Mouse (Mus musculus) cerebellum, postnatal 25 days (tissue): ENCODE measurements around the gene Tiparp.

ENCODE experiments used
- DNase-seq, 2 experiments: peaks; one replicate each; pipeline ENCODE4 v3.0.0; 2021; ENCODE audit warnings: mixed read lengths in 2 of 2

The Tiparp gene

DNA sequence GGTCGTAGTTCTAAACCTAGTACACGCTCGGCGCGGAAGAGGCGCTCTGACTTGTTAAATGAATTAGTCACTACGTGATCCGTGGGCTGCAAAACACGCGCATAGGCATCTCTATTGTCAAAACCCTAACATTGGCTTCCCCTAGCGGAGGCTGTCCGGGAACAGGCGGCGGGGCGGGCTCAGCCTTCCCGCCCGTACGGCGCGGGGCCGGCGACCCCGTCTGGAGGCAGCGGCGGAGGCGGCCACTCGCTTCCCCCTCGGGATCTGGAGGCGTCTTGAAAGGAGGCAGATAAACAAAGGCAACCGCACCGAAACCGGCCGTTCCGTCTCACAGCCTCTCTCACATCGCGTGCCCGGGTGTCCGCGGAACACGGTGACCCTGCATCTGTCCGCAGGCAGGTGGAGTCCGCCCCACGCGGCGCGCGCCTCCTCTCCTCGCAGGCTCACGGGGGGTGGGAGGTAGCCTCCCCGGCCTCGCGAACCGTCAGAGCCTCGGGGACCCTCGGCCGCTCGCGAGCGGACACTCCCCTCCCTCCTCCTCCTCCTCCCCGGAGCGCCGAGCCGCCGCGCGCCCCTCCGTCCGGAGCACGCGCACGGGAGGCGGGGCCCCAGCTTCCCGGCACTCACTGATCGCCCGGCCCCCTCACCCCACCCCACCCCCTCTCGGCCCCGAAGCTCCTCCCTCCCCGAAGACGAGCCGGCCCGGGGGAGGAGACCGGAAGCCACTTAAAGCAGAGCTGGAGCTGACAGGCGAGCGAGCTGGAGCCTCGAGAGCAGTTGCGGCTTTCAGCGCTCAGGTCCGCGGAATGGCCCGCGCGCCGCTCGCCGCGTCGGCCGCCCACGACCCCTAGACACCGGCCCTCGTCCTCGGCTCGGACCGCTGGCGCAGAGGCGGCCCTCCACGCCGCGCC, at the start of gene Tiparp:
Tiparp (plus strand) TSS at position 720 of the 911 bp plus-strand sequence.
- peak; percentile 89 to 93 for DNase-seq

DNA sequence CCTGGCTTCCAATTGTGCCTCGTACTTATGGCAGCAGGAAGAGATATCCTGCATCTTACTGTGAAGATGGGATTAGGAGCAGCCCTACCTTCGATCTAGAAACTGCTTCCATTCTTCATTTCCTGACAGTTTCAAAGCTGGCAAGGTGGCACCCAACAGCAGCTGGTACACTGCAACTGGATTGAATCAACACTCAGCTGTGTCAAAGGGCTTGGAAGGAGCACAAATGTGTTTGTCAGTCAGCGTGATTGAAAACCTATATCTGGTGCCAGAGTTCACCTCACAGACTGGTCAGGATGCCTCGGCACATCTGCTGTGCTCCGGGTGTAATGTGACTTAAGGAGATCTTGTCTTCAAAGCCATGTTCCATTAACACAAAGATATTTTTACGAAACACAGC, 47.5 kb upstream of the Tiparp start:
- DNase-seq, result no peak

DNA sequence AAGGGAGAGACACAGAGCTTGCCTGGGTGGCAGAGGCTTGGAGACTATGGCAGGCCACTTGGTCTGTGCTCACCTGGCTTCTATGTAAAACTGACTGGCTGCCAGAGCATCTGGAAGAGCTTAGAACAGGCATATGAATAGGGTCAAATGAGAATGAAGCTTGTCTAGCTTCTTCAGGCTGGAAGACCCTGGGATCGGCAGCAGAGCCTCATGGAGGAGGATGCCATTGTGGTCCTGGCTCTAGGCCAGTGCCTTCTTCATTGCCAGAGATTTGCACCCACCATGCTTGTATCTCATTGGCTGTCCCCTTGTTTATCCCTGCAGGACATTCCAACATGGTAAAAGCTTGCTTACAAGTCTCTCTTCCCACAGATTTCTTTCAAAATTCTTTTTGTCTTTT, 45.9 kb upstream of the Tiparp start:
- no peak for DNase-seq

DNA sequence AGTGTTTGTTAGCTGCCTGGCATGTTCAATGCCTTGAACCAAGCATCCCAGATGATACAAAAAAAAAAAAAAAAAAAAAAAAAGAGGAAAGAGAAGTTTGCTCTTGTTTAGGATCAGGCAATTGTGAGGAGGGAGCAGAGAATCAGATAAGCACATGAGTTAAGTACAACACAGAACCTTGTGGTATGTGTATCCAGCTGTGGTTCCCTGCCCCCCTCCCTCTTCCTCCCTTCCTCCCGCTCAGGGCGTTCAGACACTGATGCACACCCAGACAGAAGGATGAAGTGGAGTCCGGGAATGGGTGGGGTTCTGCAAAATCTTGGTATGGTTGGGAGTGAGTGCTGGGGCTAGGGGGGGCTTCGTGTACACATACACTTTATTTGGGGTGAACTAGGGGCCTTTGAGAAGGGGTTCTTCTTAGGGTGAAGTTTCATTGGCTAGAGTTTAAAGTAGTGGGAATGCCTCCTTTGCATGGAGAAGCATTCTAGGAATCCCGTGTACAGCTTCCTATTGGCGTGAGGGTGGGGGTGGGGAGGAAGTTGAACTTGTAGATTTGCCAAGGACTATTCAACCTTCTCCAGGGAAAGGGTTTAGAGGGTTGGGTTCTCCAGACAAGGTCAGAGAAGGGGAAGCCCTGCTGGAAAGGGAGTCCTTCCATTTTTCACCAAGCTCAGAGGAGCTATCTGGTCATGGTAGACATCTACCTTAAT, 45.4 kb upstream of the Tiparp start:
- no peak for DNase-seq

DNA sequence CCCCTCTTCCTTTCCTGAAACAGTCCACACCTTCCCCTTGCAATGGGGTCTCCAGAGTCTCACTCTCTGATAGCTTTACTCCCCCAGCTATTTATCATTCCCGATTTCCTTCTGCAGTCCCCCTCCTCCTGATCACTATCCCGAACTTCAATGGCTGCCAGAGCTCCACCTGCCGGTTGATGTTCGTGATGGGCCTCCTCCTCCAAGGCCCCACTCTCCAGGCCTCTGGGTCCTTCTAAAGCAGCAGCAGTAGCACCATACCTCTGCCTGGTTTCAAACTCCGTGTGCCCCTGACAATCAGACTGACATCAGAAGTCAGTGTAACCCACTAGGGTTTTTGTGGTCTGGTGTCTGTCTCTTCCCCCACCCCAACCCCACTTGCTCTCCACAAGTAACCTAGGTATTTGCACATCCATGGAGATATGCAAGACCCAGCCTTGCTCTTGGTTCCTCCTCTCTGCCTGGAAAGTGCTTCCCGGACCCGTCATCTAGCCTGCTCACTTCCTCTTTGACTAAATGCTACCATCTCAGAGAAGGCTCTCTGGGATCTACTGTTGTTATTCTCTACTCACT, 44.0 kb upstream of the Tiparp start:
- no peak for DNase-seq

DNA sequence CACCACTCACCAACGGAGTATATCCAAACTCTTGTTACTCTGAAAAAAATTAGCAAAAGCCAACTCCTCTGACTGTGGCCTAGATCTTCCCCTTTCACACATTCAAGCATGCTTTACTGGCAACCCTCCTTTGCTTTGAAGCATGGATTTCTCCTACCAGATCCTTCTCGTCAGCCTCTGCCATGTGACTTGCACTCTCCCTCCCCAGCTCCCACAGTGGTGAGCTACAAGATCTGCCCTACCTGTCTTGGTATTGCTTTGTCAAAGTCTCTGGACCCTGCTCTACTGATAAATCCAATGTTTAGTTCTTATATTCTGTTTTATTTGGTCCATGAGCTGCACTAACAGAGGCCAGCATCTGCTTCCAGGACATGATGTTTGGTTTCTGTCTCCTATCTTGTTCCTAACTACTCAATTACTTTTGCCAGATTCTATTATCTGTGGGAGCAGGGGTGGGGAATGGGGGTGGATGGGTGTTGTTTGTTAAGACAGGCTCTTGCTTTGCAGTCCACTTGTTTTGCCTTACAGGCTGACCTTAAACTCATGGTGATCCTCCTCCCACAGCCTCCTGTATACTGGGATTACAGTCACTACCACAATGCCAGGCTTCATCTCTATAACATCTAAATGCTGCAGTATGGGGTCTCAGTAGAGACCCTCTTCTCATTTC, 40.7 kb upstream of the Tiparp start:
- no peak for DNase-seq

DNA sequence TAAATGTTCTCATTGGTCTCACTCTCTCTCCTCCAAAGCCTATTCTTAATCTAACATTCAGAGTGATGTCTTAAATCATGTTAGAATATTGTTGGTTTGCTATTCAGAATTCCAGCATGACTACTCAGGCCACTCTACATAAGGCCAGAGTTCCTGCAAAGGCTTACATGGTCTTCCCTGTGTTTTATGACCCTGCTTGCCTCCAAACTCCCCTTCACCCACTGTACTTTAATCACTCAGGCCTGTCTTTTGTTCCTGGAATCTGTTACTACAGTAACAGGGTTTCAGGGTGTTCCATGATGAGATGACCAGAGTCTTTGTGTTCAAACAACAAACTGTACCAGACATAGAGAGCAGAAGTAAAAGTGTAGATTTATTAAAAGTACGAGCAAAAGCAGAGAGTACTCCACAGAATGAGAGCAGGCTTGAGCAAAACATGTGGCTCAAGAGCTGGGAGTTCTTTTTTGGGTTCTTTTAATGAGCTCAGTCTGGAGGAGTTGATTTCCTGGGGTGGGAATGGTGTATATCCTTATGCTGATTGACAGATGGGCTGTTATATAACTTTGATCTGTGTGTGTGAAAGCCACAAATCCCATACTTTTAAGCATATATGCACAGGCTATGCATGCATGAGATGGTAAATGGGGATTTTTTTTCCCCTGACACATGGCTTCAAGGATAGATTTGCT, 39.5 kb upstream of the Tiparp start:
- no peak for DNase-seq

DNA sequence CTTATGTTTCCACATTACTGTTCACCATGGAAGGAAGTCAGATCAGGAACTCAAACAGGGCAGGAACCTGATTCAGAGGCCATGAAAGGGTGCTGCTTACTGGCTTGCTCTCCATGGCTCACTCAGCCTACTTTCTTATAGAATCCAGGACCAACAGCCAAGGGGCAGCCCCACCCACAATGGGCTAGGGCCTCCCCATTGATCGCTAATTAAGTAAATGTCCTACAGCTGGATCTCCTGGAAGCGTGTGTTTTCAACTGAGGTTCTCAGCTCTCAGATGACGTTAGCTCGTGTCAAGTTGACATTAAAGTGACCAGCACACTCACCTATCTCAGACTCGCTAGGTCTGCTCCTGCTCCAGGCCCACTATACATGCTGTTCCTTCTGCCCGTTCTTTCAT, 38.6 kb upstream of the Tiparp start:
- no peak for DNase-seq

DNA sequence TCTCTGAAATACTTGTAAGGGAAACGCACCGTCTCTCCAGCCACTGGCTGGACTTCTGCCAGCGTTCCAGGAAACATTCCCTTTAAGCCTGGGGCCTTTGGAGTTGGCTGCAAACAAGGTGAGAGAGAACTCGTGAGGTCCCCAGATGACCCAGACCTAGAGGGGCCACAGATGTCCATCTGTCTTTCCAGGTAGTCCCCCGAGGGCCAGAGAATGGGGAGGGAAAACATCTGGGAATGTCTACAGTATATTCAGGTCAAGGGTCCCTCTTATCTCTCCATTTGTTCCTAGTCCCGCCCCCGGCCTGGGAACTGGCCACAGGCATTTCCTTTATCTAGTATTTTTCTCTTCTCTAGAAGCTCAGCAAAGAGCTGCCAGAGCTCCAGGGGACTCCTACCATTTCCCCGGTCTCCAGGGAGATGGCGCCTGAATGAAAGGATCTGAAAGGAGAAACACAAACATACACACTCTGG, 33.9 kb upstream of the Tiparp start:
- peak in 1 of 2 experiments; percentile 16 for DNase-seq

DNA sequence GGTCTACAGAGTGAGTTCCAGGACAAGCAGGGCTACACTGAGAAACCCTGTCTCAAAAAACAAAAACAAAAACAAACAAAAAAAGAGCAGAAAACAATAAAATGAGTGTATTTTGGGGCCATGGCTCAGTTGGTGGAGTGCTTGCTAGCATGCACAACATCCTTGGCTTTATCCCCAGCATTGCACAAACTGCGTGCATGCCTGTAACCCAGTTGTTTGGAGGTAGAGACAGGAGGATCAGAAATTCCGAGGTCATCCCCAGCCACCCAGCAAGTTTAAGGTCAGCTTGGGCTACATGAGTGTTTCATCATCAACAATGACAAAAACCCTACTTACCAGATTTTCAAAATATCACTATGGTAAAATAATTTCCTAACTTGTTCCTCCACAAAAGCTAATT, 20.4 kb upstream of the Tiparp start:
- DNase-seq, result no peak

DNA sequence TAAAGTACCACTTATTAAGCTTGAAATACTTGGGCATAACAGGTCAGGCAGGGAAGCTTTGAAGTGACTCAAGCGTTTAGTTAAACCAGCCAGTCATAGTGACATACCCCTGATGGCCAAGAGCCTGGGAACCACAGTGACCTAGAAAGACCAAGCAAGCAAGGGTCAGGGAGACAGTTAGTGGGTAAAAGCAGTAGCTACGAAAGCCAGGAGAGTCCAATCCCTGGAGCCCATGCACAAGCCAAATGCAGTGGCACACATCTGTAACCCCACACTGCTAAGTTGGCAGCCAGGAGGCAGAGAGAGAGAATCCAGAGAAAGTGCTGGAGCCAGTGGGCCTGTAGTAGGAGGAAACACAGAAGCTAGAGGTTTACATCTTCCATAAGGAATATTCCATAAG, 17.6 kb upstream of the Tiparp start:
- DNase-seq, result no peak

DNA sequence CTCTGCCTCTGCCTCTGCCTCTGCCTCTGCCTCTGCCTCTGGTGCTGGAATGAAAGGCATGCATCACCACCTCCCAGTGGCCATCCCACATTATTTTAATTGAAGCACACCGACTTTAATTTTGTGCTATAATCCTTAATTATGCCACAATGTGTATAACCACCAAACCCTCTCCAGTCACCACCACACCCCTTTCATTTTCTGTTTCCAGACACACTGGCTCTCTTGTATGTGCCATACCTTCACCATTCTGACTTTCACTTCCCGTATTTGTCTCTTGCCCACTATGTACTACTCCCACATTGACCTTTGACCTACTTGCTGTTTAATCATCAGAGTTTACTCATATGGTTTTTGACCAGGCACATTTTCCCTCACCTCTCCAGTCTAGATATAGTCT, 12.5 kb upstream of the Tiparp start:
- no peak for DNase-seq

DNA sequence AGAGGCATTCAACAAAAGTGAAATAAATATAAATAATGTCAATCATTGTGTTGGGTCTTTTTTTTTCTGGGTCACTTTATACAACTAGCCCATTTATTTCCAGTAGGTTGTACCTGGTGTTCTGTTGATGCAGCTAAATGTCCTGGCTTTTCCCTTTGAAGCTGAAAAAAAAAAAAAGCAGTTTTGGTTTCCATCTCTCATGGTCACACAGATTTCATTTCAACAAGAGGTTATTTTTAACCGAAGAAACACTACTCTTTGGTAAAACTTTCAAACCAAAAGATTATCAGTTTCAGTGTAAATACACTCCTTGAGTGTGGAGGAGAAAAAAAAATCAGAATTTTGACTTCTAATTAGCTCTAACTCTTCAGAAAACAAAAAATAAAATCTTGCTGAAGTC, 11.7 kb upstream of the Tiparp start:
- no peak for DNase-seq

DNA sequence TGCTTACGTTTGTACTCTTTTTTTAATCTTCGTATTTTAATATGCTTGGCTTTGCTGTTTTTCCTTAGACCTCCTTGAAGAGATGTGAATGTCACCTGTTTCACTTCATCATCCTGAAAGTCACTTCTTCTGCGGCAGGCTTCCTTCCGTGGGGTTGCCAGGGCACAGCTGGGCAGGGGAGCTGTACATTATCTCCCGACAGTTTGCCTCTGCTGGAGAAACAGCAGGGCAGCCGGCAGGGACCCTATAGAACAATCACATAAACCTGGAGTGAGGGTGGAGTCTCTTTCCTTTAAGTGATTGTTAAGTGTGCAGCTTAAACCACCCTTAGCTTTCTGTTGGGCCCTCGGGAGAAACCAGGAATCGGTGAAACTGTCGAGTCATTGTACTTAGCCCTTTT, 11.1 kb upstream of the Tiparp start:
- no peak for DNase-seq

DNA sequence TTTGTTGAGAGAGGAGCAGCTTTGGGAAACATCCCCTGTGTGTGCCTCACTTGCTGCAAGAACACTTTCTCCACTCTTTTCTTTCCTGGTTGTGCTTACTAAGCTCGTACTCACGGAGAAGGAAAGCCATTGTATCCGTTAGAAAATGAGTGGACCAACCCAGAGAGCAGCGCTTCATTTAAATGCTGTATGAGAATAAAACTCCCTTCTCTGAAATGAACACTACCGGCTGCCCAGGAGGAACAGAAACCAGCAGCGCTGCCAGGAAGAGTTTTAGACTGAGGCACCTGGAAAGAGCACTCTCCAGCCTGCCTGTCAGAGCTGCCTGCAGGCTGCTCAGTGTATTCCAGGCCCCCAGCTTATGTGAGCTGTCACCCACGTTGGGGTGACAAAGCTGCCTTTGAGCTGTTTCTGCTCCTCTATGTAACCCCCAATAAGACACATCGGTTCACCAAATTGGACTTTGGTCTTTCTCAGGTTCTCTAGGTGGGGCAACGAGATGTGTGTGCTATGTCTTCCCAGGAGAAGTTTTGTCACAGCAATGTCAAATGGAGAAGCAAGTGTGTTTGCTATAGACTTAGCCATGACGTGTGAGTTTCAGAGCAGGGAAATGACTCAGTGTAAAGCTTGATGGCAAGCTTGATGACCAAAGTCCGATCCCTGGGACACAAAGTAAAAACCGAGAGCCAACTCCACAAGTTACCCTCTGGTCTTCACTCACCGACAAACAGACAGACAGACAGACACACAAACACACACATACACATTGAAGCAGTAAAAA, 10.3 kb upstream of the Tiparp start:
- DNase-seq, result no peak

DNA sequence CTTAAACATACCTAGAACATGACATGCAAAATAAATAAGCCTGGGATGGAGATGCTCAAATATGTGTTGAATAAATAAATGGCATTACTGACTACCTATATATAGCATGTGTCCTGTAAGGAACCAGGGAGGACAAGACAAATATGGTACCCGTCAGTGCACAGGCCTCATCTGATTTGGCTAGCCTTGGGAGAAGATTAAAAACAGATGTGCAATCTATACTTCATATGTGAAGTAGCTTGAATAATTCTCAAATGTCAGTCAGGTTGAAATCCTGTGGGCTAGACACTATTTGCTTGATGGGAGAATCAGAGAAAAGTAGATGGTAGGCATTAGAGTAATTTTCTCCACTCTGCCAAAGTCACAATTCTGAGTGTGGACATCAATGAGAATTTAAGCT, 6.8 kb upstream of the Tiparp start:
- DNase-seq, result no peak

DNA sequence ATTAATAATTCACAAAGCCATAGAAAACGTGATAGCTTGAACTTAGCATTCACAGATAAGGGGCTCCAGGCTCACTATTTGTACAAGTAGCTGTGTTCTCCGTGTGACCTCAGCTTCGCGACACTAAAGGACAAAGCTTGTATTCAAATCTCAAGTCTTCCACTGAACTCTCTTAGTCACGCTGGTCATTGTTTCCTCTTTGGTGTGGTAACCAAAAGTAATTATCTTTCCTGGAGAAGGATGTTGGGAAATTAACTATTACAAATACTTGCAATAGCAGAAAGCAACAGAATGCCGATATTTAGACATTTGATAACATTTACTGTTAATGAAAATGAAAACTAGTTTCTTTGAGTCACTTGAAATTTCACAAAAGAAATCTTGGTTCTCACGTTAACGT, 4.8 kb upstream of the Tiparp start:
- no peak for DNase-seq

DNA sequence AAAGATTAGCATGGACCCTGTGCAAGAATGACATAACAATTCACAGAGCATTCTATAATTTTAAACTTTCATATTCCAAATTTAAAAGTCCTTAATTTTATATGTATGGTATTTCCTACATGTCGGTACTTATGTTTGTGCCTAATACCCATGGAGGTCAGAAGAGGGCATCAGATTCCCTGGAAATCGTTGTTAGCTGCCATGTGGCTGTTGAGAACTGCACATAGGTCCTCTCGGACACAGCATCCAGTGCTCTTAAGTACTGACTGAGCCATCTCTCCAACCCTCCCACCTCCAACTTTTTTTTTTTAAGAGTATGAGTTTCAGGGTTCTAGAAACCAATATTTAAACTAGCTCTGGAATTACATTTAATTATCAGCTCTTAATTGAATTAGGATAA, 2.5 kb upstream of the Tiparp start:
- DNase-seq, result no peak

DNA sequence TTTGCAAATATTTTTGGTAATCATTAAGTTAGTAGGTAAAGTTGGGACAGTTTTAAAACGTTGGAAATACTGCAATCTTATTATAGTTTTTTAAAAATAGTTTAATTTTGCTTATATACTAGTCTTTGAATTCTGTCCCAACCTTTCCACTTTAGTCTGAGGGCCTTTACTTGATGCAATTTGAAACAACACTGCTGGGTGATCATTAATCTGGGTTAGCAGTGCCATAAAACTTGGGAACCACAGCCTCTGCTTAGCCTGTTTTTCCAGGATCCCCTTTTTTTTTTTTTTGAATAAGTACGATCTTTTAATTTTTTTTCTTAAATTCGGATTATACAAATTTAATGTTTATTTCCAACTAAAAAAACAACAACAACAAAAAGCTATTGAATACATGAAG, 1.0 kb upstream of the Tiparp start:
- no peak for DNase-seq

DNA sequence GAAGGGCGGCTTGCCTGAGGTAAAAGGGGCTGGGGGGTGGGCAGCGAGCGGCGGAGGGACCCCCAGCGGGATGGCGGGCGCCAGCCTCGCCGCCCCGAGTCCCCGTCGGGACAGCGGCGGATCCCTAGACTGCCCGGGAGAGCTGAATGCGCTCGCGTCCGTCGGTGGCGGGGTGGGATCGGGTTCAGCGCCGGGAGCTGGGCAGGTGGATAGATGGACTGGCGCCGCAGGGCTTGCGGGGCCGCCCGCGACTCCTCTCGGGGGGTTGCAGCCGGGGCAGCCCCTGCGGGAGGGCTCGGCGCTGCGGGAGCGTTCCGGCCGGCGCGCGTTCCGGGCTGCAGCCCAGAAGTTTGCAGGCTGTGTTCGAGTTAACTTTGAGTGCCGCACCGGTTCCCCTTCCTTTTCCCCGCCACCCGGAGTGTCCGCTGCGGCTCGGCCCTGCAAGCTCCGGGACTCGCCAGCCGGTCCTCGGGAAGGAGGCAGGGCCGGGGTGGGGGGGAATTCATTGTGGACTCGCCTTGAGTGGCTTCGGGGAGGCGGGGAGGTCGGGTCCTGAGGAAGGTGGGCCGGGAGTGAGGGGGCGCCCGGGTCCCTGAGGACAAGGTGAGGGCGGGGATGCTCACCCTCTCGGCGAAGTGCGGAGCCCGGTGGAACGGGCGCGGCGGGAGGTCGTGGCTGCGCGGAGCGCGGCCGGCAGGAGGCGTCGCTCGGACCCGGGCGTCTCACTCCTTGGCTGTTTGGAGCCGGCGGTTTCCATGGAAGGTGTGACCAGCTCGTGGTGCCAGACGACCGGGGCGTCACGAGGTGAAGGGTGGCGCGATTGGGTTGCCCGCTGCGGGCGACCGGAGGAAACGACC, 632 bp downstream of the Tiparp start:
- DNase-seq, result peak; percentile 75 to 82
